Mouse (Mus musculus) left cerebral cortex, adult 2 months (tissue): ENCODE measurements at regions not wholly inside any gene's neighbourhood (a gene's known extent, or its start where the extent isn't known, plus 50 kb on each side); places are given as distances from the start of the nearest gene placed in this dataset.

Experiments used
- DNase-seq, 2 experiments: peaks; one replicate each; pipeline ENCODE4 v3.0.0; 2021 to 2022; ENCODE audit warnings: low spot score in 2 of 2, mixed read lengths in 1 of 2; ENCODE audit errors: extremely low spot score in 1 of 2
- H3K27ac ChIP-seq: fragments of 200-600 bp; 2 replicates; pipeline ENCODE4 v1.8.1; 2022
- H3K4me3 ChIP-seq: fragments of 200-600 bp; 2 replicates; pipeline ENCODE4 v1.8.1; 2022
- CTCF ChIP-seq: fragments of 200-600 bp; IDR thresholded peaks from 2 replicates; pipeline ENCODE4 v1.8.1; 2022; ENCODE audit warnings: antibody characterized with exemption, mild to moderate bottlenecking, moderate library complexity
- intact Hi-C: fragments of 180-260 bp; cut with DNase I; formaldehyde crosslinking; loops from one replicate; pipeline ENCODE4 v1.15.1; 2025

GRCm38 (mm10) chr4:131267760-131268159 is 323.6 kb downstream of the Matn1 start:
- no peak for TF ChIP-seq CTCF
- Histone ChIP-seq H3K27ac (no peak overlapping the region), H3K4me3 (no peak overlapping the region)
- intact Hi-C loops, result no loop called here
- no peak for DNase-seq

- intact Hi-C loops, result loop anchor here (5.0 kb wide), 4 partner anchors 92 to 217 kb away; no protein-coding TSS in a partner anchor
- no peak overlapping the region for H3K27ac ChIP-seq
- no peak overlapping the region for H3K4me3 ChIP-seq
- DNase-seq, result peak in 1 of 2 experiments; percentile 52
- peak; percentile 62 for TF ChIP-seq CTCF
Measured at GRCm38 (mm10) chr4:131270192-131270591, 326.0 kb downstream of the Matn1 start.

GRCm38 (mm10) chr4:131272060-131272459 is 327.9 kb downstream of the Matn1 start:
- no peak for TF ChIP-seq CTCF
- DNase-seq, result no peak
- intact Hi-C loops, result loop anchor here (5.0 kb wide), 4 partner anchors 90 to 215 kb away; no protein-coding TSS in a partner anchor
- Histone ChIP-seq H3K4me3 (no peak overlapping the region), H3K27ac (peak overlapping the region; percentile 63)

GRCm38 (mm10) chr4:131293560-131293959 is 349.4 kb downstream of the Matn1 start:
- no peak for DNase-seq
- no peak for TF ChIP-seq CTCF
- Histone ChIP-seq H3K4me3 (no peak overlapping the region), H3K27ac (no peak overlapping the region)
- intact Hi-C loops, result no loop called here

GRCm38 (mm10) chr4:131298011-131298674 is 354.0 kb downstream of the Matn1 start:
- no peak for DNase-seq
- H3K27ac ChIP-seq, result no peak overlapping the region
- TF ChIP-seq CTCF, result no peak
- intact Hi-C loops, result no loop called here
- H3K4me3 ChIP-seq, result no peak overlapping the region

GRCm38 (mm10) chr4:131303936-131304335 is 359.8 kb downstream of the Matn1 start:
- DNase-seq, result no peak
- no peak for TF ChIP-seq CTCF
- intact Hi-C loops, result loop anchor here (2.0 kb wide), 1 partner anchor 79 kb away; no protein-coding TSS in a partner anchor
- Histone ChIP-seq H3K4me3 (no peak overlapping the region), H3K27ac (peak overlapping the region; percentile 73)

- peak; percentile 46 to 54 for DNase-seq
- H3K4me3 ChIP-seq, result no peak overlapping the region
- no peak for TF ChIP-seq CTCF
- H3K27ac ChIP-seq, result peak overlapping the region; percentile 73
- intact Hi-C loops, result loop anchor here (2.0 kb wide), 1 partner anchor 78 kb away; no protein-coding TSS in a partner anchor
Measured at GRCm38 (mm10) chr4:131304361-131304777, 360.2 kb downstream of the Matn1 start.

- H3K27ac ChIP-seq, result no peak overlapping the region
- no peak for DNase-seq
- intact Hi-C loops, result no loop called here
- TF ChIP-seq CTCF, result no peak
- no peak overlapping the region for H3K4me3 ChIP-seq
Measured at GRCm38 (mm10) chr4:131314231-131314630, 370.0 kb downstream of the Matn1 start.

GRCm38 (mm10) chr4:131316041-131316440 is 371.9 kb downstream of the Matn1 start:
- no peak overlapping the region for H3K4me3 ChIP-seq
- no peak for DNase-seq
- TF ChIP-seq CTCF, result no peak
- intact Hi-C loops, result no loop called here
- no peak overlapping the region for H3K27ac ChIP-seq

GRCm38 (mm10) chr4:131322323-131322722 is 378.1 kb downstream of the Matn1 start:
- TF ChIP-seq CTCF, result no peak
- H3K27ac ChIP-seq, result no peak overlapping the region
- intact Hi-C loops, result no loop called here
- no peak overlapping the region for H3K4me3 ChIP-seq
- no peak for DNase-seq

- no peak for DNase-seq
- TF ChIP-seq CTCF, result no peak
Measured at GRCm38 (mm10) chr4:131324486-131324885, 380.3 kb downstream of the Matn1 start.

GRCm38 (mm10) chr4:131325200-131325599 is 381.0 kb downstream of the Matn1 start:
- DNase-seq, result no peak
- TF ChIP-seq CTCF, result no peak
- Histone ChIP-seq H3K27ac (no peak overlapping the region), H3K4me3 (no peak overlapping the region)
- intact Hi-C loops, result no loop called here

More at GRCm38 (mm10) chr4:131324486-131324885, 380.3 kb downstream of the Matn1 start:
- Histone ChIP-seq H3K4me3 (no peak overlapping the region), H3K27ac (peak overlapping the region; percentile 6; the same call in 1 of the 2 replicates)
- intact Hi-C loops, result no loop called here

- intact Hi-C loops, result no loop called here
Measured at GRCm38 (mm10) chr4:131325609-131326008, 381.4 kb downstream of the Matn1 start.

More at GRCm38 (mm10) chr4:131325609-131326008, 381.4 kb downstream of the Matn1 start:
- Histone ChIP-seq H3K4me3 (no peak overlapping the region), H3K27ac (no peak overlapping the region)
- no peak for TF ChIP-seq CTCF
- DNase-seq, result no peak
